Mouse (Mus musculus) activated CD4-positive, CD25-positive, alpha-beta regulatory T cell, adult 9 weeks (primary cell): ENCODE results near the gene Amz1. TPM values are rescaled to one million over a fixed set of nuclear protein-coding genes. Genes with fewer than 3 reads are reported as not detected.

Experiments used
- polyA plus RNA-seq: library from polyadenylated mRNA; unstranded; fragments of 100-300 nt; shearing (Covaris generic); gene quantifications from one replicate; pipeline ENCODE4 v1.2.1, GENCODE M21; 2017

The Amz1 gene
- 0.61 TPM for polyA plus RNA-seq

GRCm38 (mm10) chr5:140723822-140724221, at the start of gene Amz1:
Gene Amz1, plus strand, starts transcription at chr5:140724127.

GRCm38 (mm10) chr5:140702103-140702513, 21.8 kb upstream of the Amz1 start, which contains the start of gene Iqce:
Gene Iqce, minus strand, starts transcription at chr5:140702378.

DNA sequence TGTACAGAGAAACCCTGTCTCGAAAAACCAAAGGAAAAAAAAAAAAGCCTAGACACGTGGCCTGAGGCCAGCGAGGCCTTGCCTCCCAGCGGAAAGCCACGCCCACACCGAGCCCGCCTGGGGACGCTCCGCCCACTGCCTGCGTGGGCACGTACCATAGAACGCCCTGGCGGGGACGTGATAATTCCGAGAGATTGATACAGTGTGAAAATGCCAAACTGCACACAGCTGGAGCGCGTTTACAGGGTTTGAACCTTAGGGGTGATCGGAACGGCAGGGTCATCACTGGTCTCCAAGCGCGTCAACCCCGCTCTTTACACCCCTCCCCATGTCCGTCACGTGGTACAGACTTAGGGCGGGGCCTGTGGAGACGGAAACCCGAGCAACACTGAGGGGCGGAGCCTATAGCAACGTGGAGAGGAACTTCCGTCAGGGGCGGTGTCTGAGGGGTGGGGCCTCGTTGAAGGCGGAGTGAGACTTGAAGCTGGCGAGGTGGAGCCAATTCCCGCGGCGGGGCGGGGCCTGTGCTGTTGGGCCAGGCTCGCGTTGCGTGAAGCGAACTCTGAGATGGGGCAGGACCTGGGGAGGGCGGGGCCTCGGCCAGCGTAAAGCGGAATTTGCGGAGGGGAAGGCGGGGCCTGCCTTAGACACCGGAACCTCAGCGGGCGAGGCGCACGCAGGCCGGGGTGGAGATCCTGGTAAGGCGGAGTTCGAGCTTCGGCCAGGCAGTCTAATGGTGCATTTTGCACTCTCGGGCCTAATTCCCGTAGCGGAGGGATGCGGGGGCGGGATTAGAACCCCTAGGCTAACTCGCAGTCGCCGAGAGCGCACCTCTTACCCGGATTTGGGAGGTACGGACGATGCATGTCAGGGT, 19.3 kb upstream of the Amz1 start, which contains the start of gene Brat1:
Brat1 (plus strand) TSS at position 634 of the 874 bp plus-strand sequence.

Other genes starting within 250 kb of the Amz1 start
- gene Chst12, start 218.6 kb upstream of the Amz1 start, polyA plus RNA-seq, result 37.5 TPM
- 2.5 TPM for gene Grifin, start 159.1 kb upstream of the Amz1 start, polyA plus RNA-seq
- gene Lfng, start 116.8 kb upstream of the Amz1 start, polyA plus RNA-seq, result 94.1 TPM
- 4.4 TPM for gene Ttyh3, start 75.1 kb upstream of the Amz1 start, polyA plus RNA-seq
- gene Iqce, start 21.7 kb upstream of the Amz1 start, polyA plus RNA-seq, result 48.3 TPM
- gene Brat1, start 19.1 kb upstream of the Amz1 start, polyA plus RNA-seq, result 36.9 TPM
- 3.4 TPM for gene Gna12, start 106.3 kb downstream of the Amz1 start, polyA plus RNA-seq